Mouse (Mus musculus) forebrain, postnatal 0 days (tissue): ENCODE results near the gene Man1a2. TPM values are rescaled to one million over a fixed set of nuclear protein-coding genes. Genes with fewer than 3 reads are reported as not detected.

Experiments used
- ATAC-seq: fragments of 200-750 bp; cut with Nextera tagmentation; 2 replicates; pipeline ENCODE4 v1.8.0; 2017; ENCODE audit warnings: mild to moderate bottlenecking, moderate library complexity
- DNase-seq: peaks from one replicate; pipeline ENCODE4 v3.0.0-alpha.2; 2015
- H3K27ac ChIP-seq: fragments of 300-500 bp; sonication (generic); 2 replicates; pipeline ENCODE4 v1.5.1; 2014; ENCODE audit warnings: low read depth, mild to moderate bottlenecking, antibody characterized with exemption, low read length, moderate library complexity, mixed read lengths
- H3K27me3 ChIP-seq: fragments of 300-500 bp; sonication (generic); 2 replicates; pipeline ENCODE4 v1.6.1; 2014; ENCODE audit warnings: mild to moderate bottlenecking, low read length, mixed read lengths; ENCODE audit not compliant: insufficient read depth
- H3K36me3 ChIP-seq: fragments of 300-500 bp; sonication (generic); 2 replicates; pipeline ENCODE4 v1.6.1; 2014; ENCODE audit warnings: mild to moderate bottlenecking, moderate library complexity; ENCODE audit not compliant: insufficient read depth
- H3K4me1 ChIP-seq: fragments of 300-500 bp; sonication (generic); 2 replicates; pipeline ENCODE4 v1.6.1; 2014; ENCODE audit warnings: antibody characterized with exemption; ENCODE audit not compliant: insufficient read depth
- H3K4me2 ChIP-seq: fragments of 300-500 bp; sonication (generic); 2 replicates; pipeline ENCODE4 v1.6.1; 2014; ENCODE audit warnings: low read depth, mild to moderate bottlenecking, moderate library complexity
- H3K4me3 ChIP-seq: fragments of 300-500 bp; sonication (generic); 2 replicates; pipeline ENCODE4 v1.5.1; 2014; ENCODE audit warnings: low read depth, low read length, mixed read lengths
- H3K9ac ChIP-seq: fragments of 300-500 bp; sonication (generic); 2 replicates; pipeline ENCODE4 v1.6.1; 2014; ENCODE audit warnings: mild to moderate bottlenecking
- H3K9me3 ChIP-seq: fragments of 300-500 bp; sonication (generic); 2 replicates; pipeline ENCODE4 v1.6.1; 2016; ENCODE audit warnings: low read length
- CTCF ChIP-seq: sonication (generic); IDR thresholded peaks from 2 replicates; pipeline ENCODE4 v1.5.1; 2016; ENCODE audit warnings: antibody characterized with exemption, control low read depth, low read depth
- WGBS: fragments of 180-500 bp; shearing (Covaris S2); extraction: QIAGEN DNeasy Blood & Tissue Kit; methylation state at CpG from one replicate; pipeline ENCODE4 v1.1.7; 2014; 5-methylcytosine and 5-hydroxymethylcytosine counted together
- polyA plus RNA-seq: library from polyadenylated mRNA; unstranded; fragments of >200 nt; fragmentation: Nextera tagmentation; extraction: Ambion mirVana; gene quantifications from 2 replicates; pipeline ENCODE4 v1.2.1, GENCODE M21; 2015
- total RNA-seq: library from RNA; depleted of rRNA; stranded (reverse); fragments of >200 nt; gene quantifications from 2 replicates; pipeline ENCODE4 v1.2.3, GENCODE M21; 2014

Gene Man1a2
- total and polyA plus RNA-seq, 2 experiments from 2014 or later: 48.2 to 54.3 TPM

- no peak overlapping the region for H3K9ac ChIP-seq
- H3K4me2 ChIP-seq: no peak overlapping the region
- no peaks in the 10 kb centered on the region for H3K9me3 ChIP-seq
- 95% methylated on average over 2 of the region's 2 CpGs for WGBS
- DNase-seq: no peak
- H3K27ac ChIP-seq: no peak overlapping the region
- ATAC-seq: no peak
- no peaks in the 10 kb centered on the region for H3K36me3 ChIP-seq
- H3K4me3 ChIP-seq: no peak overlapping the region
- H3K27me3 ChIP-seq: no peaks in the 10 kb centered on the region
- TF ChIP-seq CTCF: no peak
- H3K4me1 ChIP-seq: no peaks in the 10 kb centered on the region
Observed at GRCm38 (mm10) chr3:100536686-100537085, 148.6 kb downstream of the Man1a2 start.

- Histone ChIP-seq H3K36me3 (no peaks in the 10 kb centered on the region), H3K4me1 (no peaks in the 10 kb centered on the region), H3K9me3 (no peaks in the 10 kb centered on the region), H3K4me2 (no peak overlapping the region), H3K27me3 (no peaks in the 10 kb centered on the region), H3K4me3 (no peak overlapping the region), H3K27ac (no peak overlapping the region), H3K9ac (no peak overlapping the region)
- no peak for ATAC-seq
- WGBS: 76% methylated on average over 4 of the region's 4 CpGs
- TF ChIP-seq CTCF: no peak
- no peak for DNase-seq
Observed at GRCm38 (mm10) chr3:100535902-100536301, 149.4 kb downstream of the Man1a2 start.

GRCm38 (mm10) chr3:100535298-100535697 is 150.0 kb downstream of the Man1a2 start:
- WGBS: 48% methylated on average over 3 of the region's 3 CpGs
- ATAC-seq: no peak

GRCm38 (mm10) chr3:100534394-100534793 is 150.9 kb downstream of the Man1a2 start:
- ATAC-seq (no peak), DNase-seq (no peak)
- no peak overlapping the region for H3K9ac ChIP-seq
- H3K4me1 ChIP-seq: no peaks in the 10 kb centered on the region
- no peak overlapping the region for H3K27ac ChIP-seq
- WGBS: 73% methylated on average over 3 of the region's 3 CpGs
- H3K36me3 ChIP-seq: no peaks in the 10 kb centered on the region
- no peaks in the 10 kb centered on the region for H3K9me3 ChIP-seq
- TF ChIP-seq CTCF: no peak
- H3K4me3 ChIP-seq: no peak overlapping the region
- no peak overlapping the region for H3K4me2 ChIP-seq
- no peaks in the 10 kb centered on the region for H3K27me3 ChIP-seq

More at GRCm38 (mm10) chr3:100535298-100535697, 150.0 kb downstream of the Man1a2 start:
- H3K36me3 ChIP-seq: no peaks in the 10 kb centered on the region
- TF ChIP-seq CTCF: no peak
- no peaks in the 10 kb centered on the region for H3K27me3 ChIP-seq
- no peak overlapping the region for H3K9ac ChIP-seq
- H3K4me1 ChIP-seq: no peaks in the 10 kb centered on the region
- H3K9me3 ChIP-seq: no peaks in the 10 kb centered on the region
- H3K4me2 ChIP-seq: no peak overlapping the region
- no peak for DNase-seq
- H3K4me3 ChIP-seq: no peak overlapping the region
- H3K27ac ChIP-seq: no peak overlapping the region

- ATAC-seq (no peak), DNase-seq (no peak)
- no peaks in the 10 kb centered on the region for H3K27me3 ChIP-seq
- TF ChIP-seq CTCF: no peak
- H3K4me2 ChIP-seq: no peak overlapping the region
- H3K4me3 ChIP-seq: no peak overlapping the region
- H3K4me1 ChIP-seq: no peaks in the 10 kb centered on the region
- no peak overlapping the region for H3K27ac ChIP-seq
- H3K36me3 ChIP-seq: no peaks in the 10 kb centered on the region
- no peak overlapping the region for H3K9ac ChIP-seq
- no peaks in the 10 kb centered on the region for H3K9me3 ChIP-seq
Observed at GRCm38 (mm10) chr3:100533429-100533828, 151.9 kb downstream of the Man1a2 start.

- WGBS: 93% methylated on average over 5 of the region's 5 CpGs
- Histone ChIP-seq H3K4me1 (no peaks in the 10 kb centered on the region), H3K9me3 (no peaks in the 10 kb centered on the region), H3K4me2 (no peak overlapping the region), H3K27ac (no peak overlapping the region), H3K4me3 (no peak overlapping the region), H3K36me3 (no peaks in the 10 kb centered on the region), H3K27me3 (no peaks in the 10 kb centered on the region), H3K9ac (no peak overlapping the region)
- DNase-seq (no peak), ATAC-seq (no peak)
- TF ChIP-seq CTCF: no peak
Observed at GRCm38 (mm10) chr3:100530919-100531318, 154.4 kb downstream of the Man1a2 start.

GRCm38 (mm10) chr3:100530244-100530788 is 155.0 kb downstream of the Man1a2 start:
- Histone ChIP-seq H3K4me2 (no peak overlapping the region), H3K9ac (no peak overlapping the region), H3K4me3 (no peak overlapping the region), H3K4me1 (no peaks in the 10 kb centered on the region), H3K27me3 (no peaks in the 10 kb centered on the region), H3K27ac (no peak overlapping the region), H3K36me3 (no peaks in the 10 kb centered on the region), H3K9me3 (no peaks in the 10 kb centered on the region)
- DNase-seq (no peak), ATAC-seq (no peak)
- TF ChIP-seq CTCF: no peak
- 88% methylated on average over 7 of the region's 7 CpGs for WGBS
